Mouse (Mus musculus) T-helper 17 cell (primary cell): ENCODE results near the gene Kcnq2.

Experiments used
- in situ Hi-C, 2 experiments: fragments of 300-600 bp; cut with MboI, MseI; formaldehyde crosslinking; loops; 1 replicate in 1 of 2; 2 replicates in 1 of 2; pipeline ENCODE4 v1.15.1; 2025; ENCODE audit warnings: high pct_unique_total_duplicates in 2 of 2

Kcnq2 gene

DNA sequence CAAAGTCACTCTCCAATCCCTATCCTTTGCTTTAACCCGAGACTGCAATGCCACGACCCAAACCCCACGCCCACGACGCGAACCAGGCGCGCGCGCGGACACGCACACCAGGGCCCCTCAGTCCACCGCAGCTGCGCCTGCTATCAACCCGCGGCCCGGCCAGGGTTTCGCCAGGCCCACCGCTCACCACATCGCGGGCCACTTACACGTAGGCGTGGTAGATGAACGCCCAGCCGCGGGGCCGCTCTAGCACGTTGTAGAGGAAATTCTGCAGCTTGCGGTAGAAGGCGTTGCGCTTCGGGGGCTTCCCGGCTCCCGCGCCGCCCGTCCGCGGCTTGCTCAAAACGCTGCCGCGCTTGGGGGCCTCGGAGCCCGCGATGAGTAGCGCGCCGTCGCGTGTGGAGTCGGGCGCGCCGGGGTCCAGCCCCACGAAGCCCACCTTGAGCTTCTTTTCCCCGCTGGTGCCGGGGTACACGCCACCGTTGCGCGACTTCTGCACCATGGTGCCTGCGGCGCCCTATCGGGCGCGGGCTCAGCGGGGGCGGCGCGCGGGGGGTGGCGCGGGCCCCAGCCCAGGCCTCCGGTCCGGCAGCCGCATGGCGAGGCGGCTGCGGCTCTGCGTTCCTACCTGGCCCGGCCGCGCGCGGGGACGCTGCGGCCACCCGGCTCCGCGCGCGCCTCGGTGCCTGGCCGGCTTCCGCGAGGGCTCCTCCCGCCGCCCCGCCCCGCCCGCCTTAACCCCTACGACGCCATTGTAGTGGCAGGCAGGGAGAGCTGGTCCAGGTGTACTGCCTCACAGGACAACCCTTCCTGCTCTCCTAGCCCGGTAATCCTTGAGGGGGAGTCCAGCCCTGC is at the start of gene Kcnq2:
Kcnq2 (minus strand) TSS at position 710 of the 855 bp plus-strand sequence.
- in situ Hi-C loops = no loop called here

DNA sequence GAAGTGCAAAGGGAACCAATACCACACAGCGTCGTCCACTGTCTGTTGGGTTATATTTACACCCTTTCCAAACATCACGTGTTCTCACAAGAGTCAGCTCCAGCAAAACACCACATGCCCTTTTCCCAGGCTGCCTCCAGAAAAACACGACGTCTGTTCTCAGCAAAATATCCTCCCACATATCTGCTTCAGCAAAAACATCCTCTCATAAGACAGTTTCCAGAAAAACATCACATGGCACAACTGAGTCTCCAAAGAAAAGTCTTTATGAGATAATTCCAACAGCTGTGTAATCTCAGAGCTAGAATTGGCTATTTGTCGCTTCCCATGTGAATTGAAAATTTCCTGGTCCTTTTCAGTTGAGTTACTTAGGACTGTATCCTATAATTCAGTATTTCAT is 45.8 kb upstream of the Kcnq2 start:
- in situ Hi-C loops = loop anchor here in 1 of 2 experiments (10.0 kb wide), 1 partner anchor 154 kb away; no protein-coding TSS in a partner anchor

DNA sequence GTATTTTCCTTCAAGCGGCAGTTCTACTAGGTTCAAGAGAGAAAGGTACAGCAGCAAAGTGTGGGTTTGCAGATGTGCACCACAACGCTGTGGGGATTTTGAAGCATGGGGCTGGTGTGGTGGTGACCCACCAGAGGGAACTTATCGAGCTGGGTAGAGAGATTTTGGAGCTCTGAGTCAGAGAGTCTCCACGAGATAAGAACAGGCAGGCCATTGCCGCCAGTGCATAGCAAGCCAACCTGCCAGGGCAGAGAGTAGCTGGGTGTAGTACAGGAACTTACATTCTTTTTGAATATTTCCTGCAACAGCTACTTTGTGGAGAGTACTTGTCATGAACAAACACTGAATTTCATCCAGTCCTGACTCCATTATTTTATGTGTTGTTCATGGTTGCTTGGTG is 43.4 kb upstream of the Kcnq2 start:
- in situ Hi-C loops = no loop called here

DNA sequence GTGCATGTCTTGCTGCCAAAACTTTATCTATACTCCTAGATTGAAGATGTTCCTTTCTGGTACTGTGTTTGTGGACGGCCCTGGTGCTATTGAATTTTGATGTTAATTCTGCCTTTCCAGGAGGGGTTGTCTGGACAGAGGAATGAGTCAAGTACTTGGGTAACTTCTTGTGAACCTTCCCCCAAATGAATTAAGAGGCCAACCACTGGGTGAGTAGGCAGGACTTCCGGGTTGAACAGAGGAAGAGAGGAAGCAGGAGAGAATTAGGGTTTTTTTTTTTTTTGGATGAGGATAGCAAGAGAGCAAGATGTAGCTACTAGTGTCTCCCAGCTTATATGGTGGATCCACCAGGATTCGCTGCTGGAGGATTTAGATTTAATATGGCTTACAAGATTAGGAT is 42.9 kb upstream of the Kcnq2 start:
- in situ Hi-C loops = no loop called here

DNA sequence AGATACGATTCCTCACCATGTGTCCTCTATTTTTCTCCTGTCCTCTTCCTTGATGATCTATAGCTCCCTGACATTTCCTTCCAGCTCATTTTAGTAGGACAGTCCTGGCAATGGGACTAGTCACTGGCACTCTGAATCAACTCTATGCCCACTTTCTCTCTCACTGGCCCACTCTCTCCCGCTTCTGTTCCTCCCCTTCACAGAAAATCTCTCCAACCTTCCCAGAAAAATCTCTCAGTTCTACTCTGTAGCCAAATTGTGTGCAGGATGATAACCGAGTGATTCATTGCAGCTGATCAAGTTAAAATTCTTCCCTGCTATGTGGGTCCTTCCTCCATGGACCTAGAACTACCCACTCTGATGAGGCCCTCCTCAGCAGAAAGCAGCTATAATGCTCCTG is 39.5 kb upstream of the Kcnq2 start:
- in situ Hi-C loops = no loop called here

DNA sequence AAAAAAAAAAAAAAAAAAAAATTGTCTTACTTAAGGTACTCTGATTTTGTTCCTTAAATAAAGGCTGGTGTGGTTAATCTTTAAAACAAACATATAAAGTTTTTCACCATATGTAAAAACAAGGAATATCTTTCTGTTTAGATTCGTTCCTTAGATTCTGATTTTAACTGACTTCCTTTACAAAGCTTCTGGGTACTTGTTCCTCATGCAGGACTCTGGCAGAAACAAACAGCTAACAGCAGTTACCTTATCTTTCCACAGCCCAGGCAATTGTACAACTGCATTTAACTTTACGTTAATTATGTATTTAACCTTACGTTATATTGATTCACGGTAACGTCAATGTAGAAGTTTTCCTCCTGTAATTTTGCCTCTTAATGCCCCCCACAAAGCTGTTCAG is 31.4 kb upstream of the Kcnq2 start:
- in situ Hi-C loops = no loop called here

DNA sequence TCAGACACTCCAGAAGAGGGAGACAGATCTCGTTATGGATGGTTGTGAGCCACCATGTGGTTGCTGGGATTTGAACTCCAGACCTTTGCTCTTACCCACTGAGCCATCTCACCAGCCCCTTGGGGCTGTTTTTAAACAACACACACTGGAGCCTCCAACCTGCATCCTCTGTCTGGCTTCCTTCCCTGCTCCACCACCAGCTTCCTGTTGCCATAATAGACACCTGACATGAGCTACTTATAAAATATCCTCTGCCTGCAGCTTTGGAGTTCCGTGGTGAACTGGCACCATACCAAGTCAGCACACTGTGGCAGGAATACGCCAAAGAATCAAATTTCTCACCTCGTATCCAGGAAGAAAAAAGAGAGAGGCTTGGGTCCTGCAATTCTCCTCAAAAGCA is 25.7 kb upstream of the Kcnq2 start:
- in situ Hi-C loops = no loop called here

DNA sequence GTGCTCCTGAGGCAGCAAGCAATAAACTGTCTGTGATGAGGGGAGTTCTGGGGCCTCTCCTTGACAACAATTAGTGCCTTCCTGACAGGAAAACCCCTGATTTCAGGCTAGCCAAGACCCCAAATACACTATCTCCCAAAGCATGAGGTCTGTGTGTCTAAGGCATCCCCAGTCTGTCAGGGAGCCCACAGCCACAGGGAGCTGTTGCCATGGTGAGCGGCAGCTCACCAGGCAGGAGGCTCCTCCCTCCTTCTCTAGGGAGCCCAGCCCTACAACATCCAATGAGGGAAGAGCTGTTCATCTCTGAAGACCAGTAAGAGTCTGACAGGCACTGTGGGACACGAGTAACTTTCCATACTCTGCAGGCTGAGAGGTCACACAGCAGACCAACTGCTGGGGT is 24.7 kb upstream of the Kcnq2 start:
- in situ Hi-C loops = no loop called here

DNA sequence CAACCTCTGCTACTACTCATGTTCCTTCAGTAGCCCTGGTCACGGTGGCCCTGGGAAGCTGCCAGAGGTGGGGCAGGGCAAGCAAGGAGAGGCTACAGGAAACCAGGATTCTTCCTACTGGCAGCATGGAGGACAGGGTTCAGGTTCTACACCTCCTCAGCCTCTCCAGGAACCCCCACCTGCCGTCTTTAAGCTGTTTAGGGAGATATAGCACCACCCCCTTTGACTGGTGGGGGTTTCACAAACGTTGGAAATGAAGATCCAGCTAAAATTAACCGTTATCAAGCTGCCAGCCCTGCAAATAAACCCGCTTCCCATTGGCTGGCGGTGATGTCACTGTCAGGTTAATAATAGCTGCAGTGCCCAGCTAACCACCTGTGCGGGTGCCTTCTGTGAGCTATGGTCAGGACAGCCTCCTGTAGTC is 24.0 kb upstream of the Kcnq2 start:
- in situ Hi-C loops = no loop called here

DNA sequence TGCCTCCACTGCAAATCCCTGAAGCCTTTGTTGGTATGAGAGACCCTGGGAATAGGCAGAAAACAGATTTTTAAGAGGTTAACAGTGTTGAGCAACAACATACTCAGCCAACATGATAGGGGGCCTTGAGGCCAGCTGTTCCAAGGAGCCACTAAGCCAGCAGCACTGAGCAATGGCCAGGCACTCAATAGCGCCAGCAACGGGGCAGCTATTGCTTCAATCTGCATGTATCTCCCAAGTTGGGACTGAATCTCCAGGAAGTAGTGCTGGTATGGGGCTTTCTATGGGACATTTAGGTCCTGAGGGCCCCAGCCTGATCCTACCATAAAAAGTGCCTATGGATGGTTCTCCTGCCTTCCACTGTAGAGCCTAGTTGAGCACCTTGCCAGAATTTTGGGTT is 23.4 kb upstream of the Kcnq2 start:
- in situ Hi-C loops = no loop called here

DNA sequence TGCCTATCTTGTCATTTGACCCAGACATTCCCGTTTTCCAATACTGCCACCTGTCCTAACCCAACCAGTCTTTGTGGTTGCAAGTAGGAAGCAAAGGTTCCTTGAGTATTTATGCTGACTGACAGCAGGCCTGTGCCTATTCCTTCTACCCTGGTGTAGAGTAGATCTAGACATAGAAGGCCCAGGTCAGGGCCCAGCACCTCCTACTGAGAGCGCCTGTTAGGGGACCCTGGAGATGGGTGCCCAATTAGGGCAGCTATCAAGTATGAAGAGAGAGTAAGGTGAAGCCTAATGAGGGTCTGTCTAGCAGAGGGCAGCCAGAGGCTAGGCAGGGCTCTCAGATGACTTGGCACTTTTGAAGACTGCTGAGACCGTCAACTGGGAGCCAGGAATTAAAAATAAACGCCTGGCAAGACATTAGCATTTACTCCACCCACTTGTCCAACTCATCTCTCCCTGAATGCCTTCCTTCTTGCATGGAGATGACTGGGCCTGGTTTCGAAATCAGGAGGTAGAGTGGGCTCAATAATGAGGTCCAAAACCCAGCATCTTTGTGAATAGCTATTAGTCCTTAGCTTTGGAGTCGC is 22.7 kb upstream of the Kcnq2 start:
- in situ Hi-C loops = no loop called here

DNA sequence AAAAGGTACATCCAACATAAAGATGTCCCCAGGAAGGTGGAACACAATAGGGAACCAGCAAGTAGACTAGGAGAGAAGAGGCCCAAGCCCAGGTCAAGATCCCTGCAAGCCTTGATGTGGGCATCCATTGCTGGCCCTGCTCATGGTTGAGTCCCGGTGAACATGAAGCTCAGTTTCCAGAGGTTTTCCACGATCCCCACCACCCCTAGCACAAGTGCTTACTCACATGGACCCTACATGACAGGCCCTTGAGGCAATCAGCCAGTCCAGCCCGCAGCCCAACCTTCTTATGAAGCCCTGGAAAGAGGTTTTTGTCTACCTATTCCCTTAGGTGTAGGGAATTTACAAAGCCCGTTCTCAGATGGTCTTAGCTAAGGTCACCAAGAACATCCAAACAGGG is 22.1 kb upstream of the Kcnq2 start:
- in situ Hi-C loops = no loop called here

DNA sequence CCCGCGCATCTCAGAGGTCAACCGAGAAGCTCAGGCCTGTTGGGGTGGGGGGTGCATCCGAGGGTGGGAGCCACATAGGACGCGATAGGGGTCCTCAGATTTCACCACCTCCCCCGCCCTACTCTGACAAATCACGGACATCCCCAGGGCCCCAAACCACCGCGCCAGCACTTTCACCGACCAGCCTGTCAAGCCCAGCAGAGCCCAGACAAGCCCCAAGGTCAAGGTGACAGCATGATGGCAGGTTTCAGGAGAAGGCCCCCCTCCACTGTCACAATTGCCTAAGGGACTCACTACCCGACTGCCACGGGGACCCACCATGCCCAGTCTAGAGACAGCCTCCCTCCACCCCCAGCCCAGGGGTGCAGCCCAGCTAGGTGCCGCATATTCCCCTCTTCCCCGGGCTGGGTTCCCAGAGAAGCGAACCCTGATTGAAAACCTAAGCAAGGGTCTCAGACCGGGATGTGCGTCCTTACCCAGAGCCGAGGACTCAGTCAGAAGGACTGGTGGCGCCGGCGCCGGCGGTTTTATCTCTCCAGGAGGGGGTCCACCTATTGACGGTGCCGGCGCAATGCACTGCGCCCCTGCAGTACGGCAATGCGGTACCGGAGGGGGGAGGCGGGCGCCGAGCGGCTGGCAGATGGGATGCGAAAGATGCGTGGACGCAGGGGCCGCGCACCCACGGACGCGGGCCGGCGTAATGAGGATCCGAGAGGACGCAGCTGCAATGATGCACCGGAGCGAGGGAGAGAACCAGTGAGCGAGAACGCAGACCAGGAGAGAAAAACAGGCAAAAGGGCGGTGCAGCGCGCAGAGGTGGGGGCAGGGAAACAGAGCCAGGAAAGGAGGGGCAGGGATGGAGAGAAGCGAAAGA is 21.4 kb upstream of the Kcnq2 start, which contains the start of gene Eef1a2:
Eef1a2 (minus strand) TSS at position 767 of the 874 bp plus-strand sequence.
- in situ Hi-C loops = no loop called here

DNA sequence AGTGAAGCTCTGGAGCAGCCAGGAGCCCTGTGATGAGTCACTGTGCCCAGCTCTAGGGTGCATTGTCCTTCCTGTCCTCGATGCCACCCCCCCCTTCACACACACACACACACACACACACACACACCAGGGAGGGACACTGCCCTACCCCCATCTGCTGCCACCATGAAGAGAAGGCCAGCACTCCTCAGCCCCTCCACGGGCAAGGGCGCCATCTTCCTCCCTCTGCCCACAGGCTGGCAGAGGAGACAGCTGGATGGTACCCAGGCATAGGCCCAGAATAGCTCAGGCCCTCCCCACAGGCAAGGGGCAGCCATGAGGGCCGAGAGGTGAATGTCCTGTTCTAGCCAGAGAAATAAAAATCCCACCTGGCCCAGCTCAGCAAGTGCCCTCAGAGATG is 20.7 kb upstream of the Kcnq2 start:
- in situ Hi-C loops = no loop called here

DNA sequence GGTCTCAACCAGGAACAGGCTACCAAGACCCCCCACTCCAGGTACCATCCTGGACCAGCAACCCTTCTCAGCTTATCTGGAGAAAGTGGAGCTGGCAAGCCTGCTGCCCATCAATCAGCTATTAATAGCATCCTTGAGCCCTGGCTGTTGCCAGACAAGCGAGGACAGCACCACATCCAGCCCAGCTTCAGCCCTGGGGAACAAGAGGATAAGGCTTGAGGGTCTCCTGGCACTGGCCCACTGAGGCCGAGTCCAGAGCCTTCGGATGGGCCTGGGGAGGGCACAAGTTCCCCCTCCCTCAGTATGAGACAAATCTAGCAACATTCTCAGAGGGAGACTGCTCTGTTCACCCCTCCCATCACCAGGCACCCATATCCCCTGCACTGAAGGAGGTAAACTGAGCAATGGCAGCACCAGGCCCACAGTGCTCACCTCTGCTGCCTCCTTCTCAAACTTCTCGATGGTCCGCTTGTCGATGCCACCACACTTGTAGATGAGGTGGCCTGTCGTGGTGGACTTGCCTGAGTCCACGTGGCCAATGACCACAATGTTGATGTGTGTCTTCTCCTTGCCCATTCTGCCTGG is 19.8 kb upstream of the Kcnq2 start:
- in situ Hi-C loops = no loop called here

DNA sequence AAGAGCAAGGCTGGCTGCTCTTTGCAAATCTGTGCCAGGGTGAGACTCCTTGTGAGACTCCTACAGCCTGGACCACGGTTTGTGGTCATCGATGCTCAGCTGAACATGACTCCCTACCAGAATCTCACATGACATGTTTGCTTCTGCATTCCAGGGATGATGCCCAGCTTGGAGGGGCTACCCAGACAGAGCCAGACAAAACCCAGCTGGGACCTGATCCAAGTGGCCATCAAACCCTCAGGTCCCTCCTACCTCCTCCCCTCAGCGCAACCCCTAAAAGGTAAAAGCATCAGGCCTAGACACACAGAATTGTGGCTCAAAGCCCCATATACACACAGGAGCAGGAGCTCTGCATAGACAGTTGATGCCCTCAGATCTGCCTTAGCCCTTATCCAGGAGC is 19.3 kb upstream of the Kcnq2 start:
- in situ Hi-C loops = no loop called here

DNA sequence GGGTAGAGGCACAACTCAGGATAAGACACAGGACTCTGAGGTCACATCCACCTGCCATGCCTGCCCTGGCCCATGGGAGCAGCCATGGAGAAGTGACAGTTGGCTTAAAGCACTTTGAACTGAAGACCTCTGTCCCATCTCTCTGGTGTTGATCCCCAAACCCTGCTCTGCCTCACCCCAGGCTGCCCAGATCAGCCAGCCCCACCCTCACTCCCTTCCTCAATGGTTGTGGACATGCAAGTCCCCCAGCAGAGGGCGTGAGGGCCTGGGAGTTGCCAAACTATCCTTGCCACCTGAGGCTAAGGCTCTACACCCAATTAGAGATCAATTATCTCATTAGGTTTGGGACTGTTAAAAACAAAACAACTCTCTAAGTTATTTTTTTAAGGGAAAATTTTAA is 18.7 kb upstream of the Kcnq2 start:
- in situ Hi-C loops = no loop called here

DNA sequence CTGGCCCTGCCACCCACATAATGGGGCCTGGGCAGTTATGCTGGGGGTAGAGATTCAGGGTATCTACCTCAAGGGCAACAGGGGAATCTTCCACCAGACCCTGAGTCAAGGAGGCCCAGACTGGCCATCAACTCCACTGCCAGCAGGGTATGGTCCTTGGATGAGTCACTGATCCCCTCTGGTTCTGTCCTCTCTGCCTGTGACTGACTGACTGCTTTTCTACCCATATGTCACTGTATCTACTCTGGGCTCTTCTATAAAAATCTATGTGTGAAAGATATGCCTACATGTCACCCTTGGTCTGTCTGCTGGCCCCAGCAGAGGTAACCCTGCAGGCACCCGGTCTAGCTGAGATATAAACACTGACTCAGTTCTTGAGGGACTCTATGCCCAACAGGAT is 18.0 kb upstream of the Kcnq2 start:
- in situ Hi-C loops = no loop called here

DNA sequence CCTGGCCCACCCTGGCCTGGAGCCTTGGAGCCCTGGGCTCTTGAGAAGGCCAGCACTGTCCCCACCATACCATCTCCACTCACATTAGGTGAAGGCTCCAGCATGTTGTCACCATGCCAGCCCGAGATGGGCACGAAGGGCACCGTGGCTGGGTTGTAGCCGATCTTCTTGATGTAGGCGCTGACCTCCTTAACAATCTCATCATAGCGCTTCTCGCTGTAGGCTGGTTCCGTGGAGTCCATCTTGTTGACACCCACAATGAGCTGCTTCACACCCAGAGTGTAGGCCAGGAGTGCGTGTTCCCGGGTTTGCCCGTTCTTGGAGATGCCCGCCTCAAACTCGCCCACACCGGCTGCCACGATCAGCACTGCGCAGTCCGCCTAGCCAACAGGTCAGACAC is 17.6 kb upstream of the Kcnq2 start:
- in situ Hi-C loops = no loop called here

DNA sequence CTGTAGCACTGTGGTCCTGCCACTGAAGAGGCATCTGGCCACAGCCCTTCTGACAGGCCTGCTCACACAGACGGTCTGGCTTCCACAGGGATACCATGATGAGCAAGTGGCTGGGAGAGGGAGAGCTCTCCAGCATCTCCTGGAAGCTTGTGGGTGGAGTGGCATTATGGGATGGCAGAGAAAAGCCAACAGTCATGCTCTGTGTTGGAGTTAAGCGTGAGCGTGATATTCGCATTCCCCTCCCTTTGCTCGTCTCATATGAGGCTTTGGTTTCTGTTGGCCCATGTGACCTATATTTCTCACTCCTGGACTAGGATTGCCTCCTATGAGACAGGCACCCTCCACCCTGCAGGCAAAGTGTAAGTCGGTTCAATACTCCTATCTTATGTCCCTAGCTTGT is 15.2 kb upstream of the Kcnq2 start:
- in situ Hi-C loops = no loop called here

DNA sequence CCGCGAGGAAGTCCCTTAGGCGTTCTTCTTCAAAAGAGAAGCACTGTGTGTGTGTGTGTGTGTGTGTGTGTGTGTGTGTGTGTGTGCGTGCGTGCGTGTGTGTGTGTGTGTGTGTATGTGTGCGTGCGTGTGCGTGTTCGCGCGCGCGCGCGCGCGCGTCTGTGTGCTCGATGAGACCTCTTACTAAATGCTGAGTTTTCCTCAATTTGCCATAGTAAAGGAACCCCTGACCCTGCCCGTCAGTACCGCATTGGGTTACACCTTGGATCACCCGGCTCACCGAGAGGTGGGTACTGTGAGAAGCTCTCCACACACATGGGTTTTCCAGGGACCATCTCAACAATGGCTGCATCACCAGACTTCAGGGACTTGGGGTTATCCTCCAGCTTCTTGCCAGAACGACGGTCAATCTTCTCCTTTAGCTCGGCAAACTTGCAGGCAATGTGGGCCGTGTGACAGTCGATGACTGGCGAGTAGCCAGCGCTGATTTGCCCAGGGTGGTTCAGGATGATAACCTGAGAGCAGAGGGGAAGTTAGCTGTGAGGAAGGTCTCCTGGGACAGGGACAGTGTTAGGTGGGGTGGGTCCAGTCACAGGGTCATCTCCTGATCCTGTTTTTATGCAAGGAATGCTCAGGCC is 13.3 kb upstream of the Kcnq2 start:
- in situ Hi-C loops = no loop called here
